Mouse (Mus musculus) small intestine, adult 2 months (tissue): ENCODE measurements around the gene Cd248. TPM values are rescaled to one million over a fixed set of nuclear protein-coding genes. Genes with fewer than 3 reads are reported as not detected.

Source experiments
- H3K27ac ChIP-seq: fragments of 200-500 bp; 2 replicates; pipeline ENCODE4 v1.5.1; 2012; ENCODE audit warnings: low read depth, low read length, control low read depth, inconsistent platforms; ENCODE audit not compliant: insufficient read depth
- H3K27me3 ChIP-seq: fragments of 200-500 bp; 2 replicates; pipeline ENCODE4 v1.6.1; 2012; ENCODE audit warnings: mild to moderate bottlenecking, moderate library complexity, low read length, inconsistent platforms; ENCODE audit not compliant: control insufficient read depth, insufficient read depth
- H3K36me3 ChIP-seq: fragments of 200-500 bp; 2 replicates; pipeline ENCODE4 v1.6.1; 2012; ENCODE audit warnings: mild to moderate bottlenecking, low read length, control low read depth, inconsistent platforms; ENCODE audit not compliant: control insufficient read depth, insufficient read depth
- H3K4me1 ChIP-seq: fragments of 200-500 bp; 2 replicates; pipeline ENCODE4 v1.6.1; 2012; ENCODE audit warnings: low read length, inconsistent platforms, mixed read lengths; ENCODE audit not compliant: control insufficient read depth, insufficient read depth, insufficient read length
- H3K4me3 ChIP-seq: fragments of 200-500 bp; 2 replicates; pipeline ENCODE4 v1.5.1; 2012; ENCODE audit warnings: low read depth, mild to moderate bottlenecking, control low read depth, inconsistent platforms, low read length, moderate library complexity
- CTCF ChIP-seq: fragments of 200-500 bp; IDR thresholded peaks from 2 replicates; pipeline ENCODE4 v1.5.1; 2012; ENCODE audit warnings: low read depth, mild to moderate bottlenecking, control low read depth, inconsistent platforms, low read length, moderate library complexity, mixed read lengths; ENCODE audit not compliant: insufficient replicate concordance, insufficient read length; ENCODE audit errors: extremely low read depth
- POLR2A ChIP-seq: fragments of 200-500 bp; IDR thresholded peaks from 2 replicates; pipeline ENCODE4 v1.6.1; 2012; ENCODE audit warnings: low read depth, mild to moderate bottlenecking, control low read depth, inconsistent platforms, low read length, moderate library complexity
- WGBS: fragments of 180-500 bp; shearing (Covaris S2); methylation state at CpG from one replicate; pipeline ENCODE4 v1.1.7; 2018; 5-methylcytosine and 5-hydroxymethylcytosine counted together
- polyA plus RNA-seq: library from polyadenylated mRNA; depleted of rRNA; stranded (reverse); fragments of >200 nt; gene quantifications from 2 replicates; pipeline ENCODE4 v1.2.3, GENCODE M21; 2012

Gene Cd248
- polyA plus RNA-seq, 1 experiment = 3.4 TPM

DNA sequence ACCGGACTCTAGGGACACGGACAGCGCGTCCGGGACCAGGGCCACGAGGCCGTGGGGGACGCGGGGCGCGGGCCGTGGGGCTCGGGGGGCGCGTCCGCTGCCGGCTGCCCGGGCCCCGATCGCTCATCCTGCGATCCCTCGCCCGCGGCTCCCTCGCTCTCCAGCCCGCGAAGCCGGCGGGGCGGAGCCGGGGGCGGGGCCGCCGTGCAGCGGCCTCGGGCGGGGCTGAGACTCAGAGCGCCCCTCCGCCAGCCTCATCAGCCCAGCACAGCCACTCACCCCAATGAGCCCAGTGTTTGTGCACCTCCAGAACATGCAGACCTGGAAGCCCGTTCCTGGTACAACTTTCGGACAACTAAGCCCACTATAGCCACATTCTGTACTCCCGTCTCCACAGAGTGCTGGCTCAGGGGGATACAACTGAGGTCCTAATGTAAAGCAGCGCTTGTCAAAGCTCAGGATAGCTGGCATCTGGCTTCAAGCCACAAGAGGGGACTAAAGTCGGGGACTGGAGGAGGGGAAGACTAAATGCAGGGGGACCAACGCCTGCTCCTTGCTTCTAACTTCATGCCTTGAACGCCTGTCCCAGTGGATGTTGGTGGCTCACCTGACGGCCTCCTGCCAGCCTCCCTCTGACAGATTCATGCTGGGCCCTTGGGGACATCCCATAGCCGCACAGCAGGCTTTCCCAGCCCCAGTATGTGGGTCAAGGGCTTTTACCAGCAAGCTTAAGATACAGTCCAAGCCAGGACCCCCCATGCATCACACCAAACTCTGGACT is 30.7 kb downstream of the Cd248 start, which contains the start of gene Cnih2:
Cnih2 (minus strand) TSS at position 159 of the 781 bp plus-strand sequence.
- no peak within 1 kb of the TSS for H3K27ac ChIP-seq

DNA sequence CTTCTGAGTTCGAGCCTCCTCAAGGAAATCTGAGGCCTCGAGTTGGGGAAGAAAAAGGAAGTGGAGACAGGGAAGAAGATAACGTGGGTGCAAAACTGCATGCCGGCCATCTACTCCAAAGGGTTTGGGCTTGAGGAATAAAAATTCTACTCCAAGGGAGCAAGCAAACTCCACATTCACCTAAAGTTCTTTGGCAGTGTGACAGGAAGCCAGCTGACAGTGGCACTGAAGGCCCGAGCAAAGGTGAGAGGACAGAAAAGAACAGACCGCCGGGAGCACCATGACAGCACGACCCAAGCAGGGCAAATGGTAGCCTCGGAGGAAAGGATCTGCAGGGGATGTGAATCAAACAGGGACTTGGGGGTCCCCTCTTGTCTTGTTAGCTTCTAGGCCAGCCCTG is 38.2 kb downstream of the Cd248 start:
- Histone ChIP-seq H3K4me3 (peak overlapping the region; percentile 85), H3K4me1 (no peaks in the 10 kb centered on the region), H3K27me3 (no peaks in the 10 kb centered on the region), H3K27ac (peak overlapping the region; percentile 88), H3K36me3 (peaks cover 35% of the 10 kb centered on the region)
- TF ChIP-seq POLR2A (no peak), CTCF (no peak)
- 1% methylated on average over 9 of the region's 9 CpGs for WGBS

More for the DNA sequence above, 30.7 kb downstream of the Cd248 start, which contains the start of gene Cnih2:
- Histone ChIP-seq H3K4me1 (peaks cover 5% of the 10 kb centered on the region; the same call in 1 of the 2 replicates), H3K4me3 (peak within 1 kb of the TSS; percentile 41), H3K36me3 (peaks cover 34% of the 10 kb centered on the region), H3K27me3 (no peaks in the 10 kb centered on the region)
- 9% methylated on average over 48 of the region's 48 CpGs for WGBS
- no peak for TF ChIP-seq POLR2A
- no peak for TF ChIP-seq CTCF

DNA sequence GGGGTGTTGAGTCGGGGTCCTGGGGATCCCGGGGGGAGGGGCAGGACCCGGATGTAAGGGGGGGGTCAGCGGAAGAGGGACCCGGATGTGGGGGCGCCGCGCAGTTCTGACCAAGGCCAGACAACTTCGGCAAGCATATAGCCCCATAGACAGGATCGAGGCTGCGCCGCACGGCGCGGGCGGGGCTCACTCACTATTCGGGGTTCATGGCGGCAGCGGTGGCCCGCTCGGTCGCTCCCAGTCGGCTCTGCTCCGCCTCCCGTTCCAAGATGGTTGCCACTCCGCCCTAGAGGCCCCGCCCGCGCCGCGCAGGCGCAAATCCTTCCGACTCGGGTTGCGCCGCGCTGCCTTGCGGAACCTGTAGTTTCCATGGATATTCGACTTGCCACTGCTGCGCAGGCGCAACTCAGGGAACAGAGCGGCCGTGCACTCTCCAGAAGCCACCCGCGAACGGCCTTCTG is 38.9 kb downstream of the Cd248 start, which contains the start of gene Rab1b:
Rab1b (minus strand) TSS at position 342 of the 461 bp plus-strand sequence.
- no peaks in the 10 kb centered on the region for H3K4me1 ChIP-seq
- H3K27ac ChIP-seq = peak within 1 kb of the TSS; percentile 88
- WGBS = under 1% methylated on average over 46 of the region's 46 CpGs
- TF ChIP-seq CTCF = no peak
- TF ChIP-seq POLR2A = peak; percentile 70; the same call in 1 of the 2 replicates
- peaks cover 31% of the 10 kb centered on the region for H3K36me3 ChIP-seq
- H3K27me3 ChIP-seq = no peaks in the 10 kb centered on the region
- H3K4me3 ChIP-seq = peak within 1 kb of the TSS; percentile 85

DNA sequence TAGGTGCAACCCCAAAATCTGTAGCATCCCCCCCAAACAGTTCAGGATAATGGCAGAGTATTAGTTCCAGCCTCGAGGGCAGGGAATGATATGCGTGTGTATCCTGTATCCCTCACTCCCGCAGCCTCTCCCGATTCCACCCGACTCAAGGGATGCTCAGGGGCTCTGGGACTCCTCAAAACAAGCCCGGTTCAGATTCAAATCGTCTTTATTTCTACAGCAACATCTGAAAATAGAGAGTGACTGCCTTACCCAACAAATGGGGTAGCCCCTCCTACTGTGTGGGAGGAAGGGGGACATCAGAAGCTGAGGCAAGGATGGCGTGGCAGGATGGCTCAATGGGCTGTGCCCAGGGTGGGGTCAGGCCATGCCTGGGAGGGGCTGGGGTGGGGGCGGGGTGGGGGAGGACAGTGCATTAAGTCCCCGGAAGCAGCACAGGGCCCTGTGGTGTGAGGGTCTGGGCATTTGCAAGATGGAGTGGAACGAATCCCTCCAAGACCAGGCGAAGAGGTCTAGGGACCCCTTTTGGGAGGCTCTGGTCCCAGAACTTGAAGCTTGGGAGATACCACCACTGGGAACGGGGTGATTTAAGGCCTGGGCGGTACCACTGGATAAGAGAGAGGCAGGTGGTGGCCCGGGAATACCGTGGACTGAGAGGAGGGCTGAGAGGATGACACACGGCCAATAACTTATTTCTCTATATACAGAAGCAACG is 39.8 kb downstream of the Cd248 start:
- H3K36me3 ChIP-seq = peaks cover 24% of the 10 kb centered on the region
- no peak for TF ChIP-seq POLR2A
- no peak for TF ChIP-seq CTCF
- 72% methylated on average over 18 of the region's 18 CpGs for WGBS

DNA sequence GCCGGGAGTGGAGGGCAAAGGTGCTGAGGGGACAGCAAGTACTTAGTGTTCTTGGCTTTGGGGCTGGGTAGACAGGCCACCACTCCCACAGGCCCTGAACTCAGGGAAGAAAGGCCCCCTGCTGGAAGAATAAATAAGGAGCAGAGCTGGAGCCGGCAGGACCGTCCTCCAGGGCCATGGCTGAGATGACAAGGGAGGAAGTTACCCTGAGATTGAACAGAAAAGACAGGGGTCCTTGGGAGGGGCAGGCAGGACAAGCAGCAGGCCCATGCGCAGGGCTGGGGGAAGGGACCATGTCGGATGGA is 40.3 kb downstream of the Cd248 start:
- TF ChIP-seq CTCF = peak; percentile 23; the same call in 1 of the 2 replicates
- TF ChIP-seq POLR2A = no peak
- peaks cover 20% of the 10 kb centered on the region for H3K36me3 ChIP-seq
- WGBS = 33% methylated on average over 5 of the region's 5 CpGs

More for the DNA sequence above, 39.8 kb downstream of the Cd248 start:
- no peak overlapping the region for H3K27ac ChIP-seq
- no peaks in the 10 kb centered on the region for H3K4me1 ChIP-seq
- no peaks in the 10 kb centered on the region for H3K27me3 ChIP-seq
- no peak overlapping the region for H3K4me3 ChIP-seq

DNA sequence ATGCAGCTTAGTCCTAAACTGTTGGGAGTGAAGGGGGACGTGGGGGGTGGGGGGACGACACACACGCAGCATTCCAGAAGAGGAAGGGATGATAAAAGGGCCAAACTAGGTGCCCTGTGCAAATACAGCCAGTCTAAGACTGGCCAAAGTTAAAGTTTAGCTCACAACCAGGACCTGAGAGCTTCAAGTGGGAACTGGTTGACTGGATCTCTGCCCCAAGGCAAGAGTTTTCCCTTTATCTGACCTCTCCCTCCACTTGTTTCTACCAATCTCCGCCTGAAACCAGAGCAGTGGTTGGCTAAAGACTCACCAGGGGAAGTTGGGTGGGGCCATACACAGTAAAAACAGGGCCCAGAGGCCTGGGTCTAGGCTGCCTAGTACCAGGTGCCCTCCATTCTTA is 40.8 kb downstream of the Cd248 start:
- Histone ChIP-seq H3K4me3 (no peak overlapping the region), H3K27me3 (no peaks in the 10 kb centered on the region), H3K4me1 (no peaks in the 10 kb centered on the region), H3K27ac (no peak overlapping the region), H3K36me3 (peaks cover 15% of the 10 kb centered on the region)
- TF ChIP-seq POLR2A (no peak), CTCF (no peak)
- 65% methylated on average over 4 of the region's 4 CpGs for WGBS

More for the DNA sequence above, 40.3 kb downstream of the Cd248 start:
- no peaks in the 10 kb centered on the region for H3K4me1 ChIP-seq
- no peak overlapping the region for H3K27ac ChIP-seq
- H3K4me3 ChIP-seq = no peak overlapping the region
- H3K27me3 ChIP-seq = no peaks in the 10 kb centered on the region
